Mouse (Mus musculus) kidney, embryonic 14.5 days (tissue): ENCODE results near the gene Ptpn4. TPM values are rescaled to one million over a fixed set of nuclear protein-coding genes. Genes with fewer than 3 reads are reported as not detected.
A peak's percentile ranks its signal among the peaks of the same experiment; 100 is the strongest.

ENCODE experiments used
- ATAC-seq: fragments of 200-750 bp; cut with Nextera tagmentation; 2 replicates; pipeline ENCODE4 v1.8.0; 2017; ENCODE audit warnings: moderate number of reproducible peaks, mild to moderate bottlenecking, moderate TSS enrichment, moderate library complexity; ENCODE audit not compliant: low FRiP score, low TSS enrichment
- H3K27ac ChIP-seq: fragments of 300-500 bp; sonication (generic); 2 replicates; pipeline ENCODE4 v1.5.1; 2014; ENCODE audit warnings: low read depth, mild to moderate bottlenecking, low read length, moderate library complexity, mixed read lengths
- H3K27me3 ChIP-seq: fragments of 300-500 bp; sonication (generic); 2 replicates; pipeline ENCODE4 v1.6.1; 2014; ENCODE audit warnings: mild to moderate bottlenecking, low read length; ENCODE audit not compliant: control insufficient read depth, insufficient read depth
- H3K36me3 ChIP-seq: fragments of 300-500 bp; sonication (generic); 2 replicates; pipeline ENCODE4 v1.6.1; 2014; ENCODE audit warnings: low read length, mixed read lengths; ENCODE audit not compliant: control insufficient read depth, insufficient read depth
- H3K4me1 ChIP-seq: fragments of 300-500 bp; sonication (generic); 2 replicates; pipeline ENCODE4 v1.6.1; 2014; ENCODE audit warnings: low read length, mixed read lengths; ENCODE audit not compliant: control insufficient read depth, insufficient read depth
- H3K4me2 ChIP-seq: fragments of 300-500 bp; sonication (generic); replicated peaks from 2 replicates; pipeline ENCODE4 v1.6.1; 2014; ENCODE audit warnings: low read depth, mild to moderate bottlenecking, low read length
- H3K4me3 ChIP-seq: fragments of 300-500 bp; sonication (generic); 2 replicates; pipeline ENCODE4 v1.5.1; 2014; ENCODE audit warnings: mild to moderate bottlenecking, low read length
- H3K9ac ChIP-seq: fragments of 300-500 bp; sonication (generic); 2 replicates; pipeline ENCODE4 v1.6.1; 2014; ENCODE audit warnings: low read depth, mild to moderate bottlenecking, low read length, moderate library complexity
- H3K9me3 ChIP-seq: fragments of 300-500 bp; sonication (generic); 2 replicates; pipeline ENCODE4 v1.6.1; 2016; ENCODE audit warnings: low read length; ENCODE audit not compliant: control insufficient read depth
- WGBS: fragments of 180-500 bp; shearing (Covaris S2); extraction: QIAGEN DNeasy Blood & Tissue Kit; methylation state at CpG from one replicate; pipeline ENCODE4 v1.1.7; 2014; 5-methylcytosine and 5-hydroxymethylcytosine counted together
- polyA plus RNA-seq: library from polyadenylated mRNA; unstranded; fragments of >200 nt; fragmentation: Nextera tagmentation; extraction: Ambion mirVana; gene quantifications from 2 replicates; pipeline ENCODE4 v1.2.1, GENCODE M21; 2014

Gene Ptpn4
- polyA plus RNA-seq, 1 experiment from 2014 or later = 13.5 TPM

- Histone ChIP-seq H3K4me1 (peaks cover 15% of the 10 kb centered on the region; the same call in 1 of the 2 replicates), H3K27me3 (no peaks in the 10 kb centered on the region), H3K9ac (no peak overlapping the region), H3K9me3 (no peaks in the 10 kb centered on the region), H3K36me3 (peaks cover 4% of the 10 kb centered on the region; the same call in 1 of the 2 replicates), H3K4me2 (no peak overlapping the region), H3K27ac (no peak overlapping the region), H3K4me3 (no peak overlapping the region)
- WGBS = 43% methylated on average over 2 of the region's 2 CpGs
- ATAC-seq = no peak
These were observed 197.4 kb downstream of the Ptpn4 start for GRCm38 (mm10) chr1:119640006-119640405.

DNA sequence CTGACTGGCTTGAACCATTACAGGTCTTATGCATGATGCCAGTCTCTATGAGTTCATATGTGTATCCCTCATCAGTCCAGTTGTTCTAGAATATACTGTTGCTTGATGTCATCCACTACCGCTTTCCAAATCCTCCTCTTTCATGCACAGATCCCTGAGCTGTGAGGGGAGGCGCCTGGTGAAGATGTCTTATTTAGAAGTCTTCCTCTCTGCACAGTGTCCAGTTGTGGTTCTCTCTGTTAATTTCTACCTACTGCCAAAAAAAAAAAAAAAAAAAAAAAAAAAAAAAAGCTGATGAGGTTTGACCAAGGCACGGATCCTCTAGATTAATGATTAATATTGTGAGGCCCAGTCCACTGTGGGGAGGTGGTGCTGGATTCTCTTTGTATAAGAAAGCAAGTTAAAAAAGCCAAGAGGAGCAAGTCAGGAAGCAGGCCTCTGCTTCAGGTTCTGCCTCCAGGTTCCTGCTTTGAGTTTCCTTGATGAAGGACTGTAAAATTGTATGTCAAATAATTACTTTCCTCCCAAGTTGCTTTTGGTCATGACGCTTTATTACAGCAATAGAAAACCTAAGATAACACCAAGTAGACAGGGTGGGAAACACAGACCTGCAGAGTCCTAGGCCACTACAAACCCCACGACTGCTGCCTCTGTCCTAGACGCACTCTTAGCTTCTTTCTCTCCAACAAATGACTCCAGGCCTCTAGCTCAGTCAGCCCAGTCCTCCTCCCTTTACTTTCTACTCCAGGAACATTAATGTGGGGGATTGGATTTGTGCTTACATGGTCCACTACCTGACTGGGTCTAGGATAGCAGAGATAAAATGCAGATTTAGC lies 200.0 kb downstream of the Ptpn4 start:
- Histone ChIP-seq H3K4me1 (peaks cover 12% of the 10 kb centered on the region; the same call in 1 of the 2 replicates), H3K27ac (peak overlapping the region; percentile 81), H3K9me3 (no peaks in the 10 kb centered on the region), H3K9ac (peak overlapping the region; percentile 7; the same call in 1 of the 2 replicates), H3K36me3 (peaks cover 6% of the 10 kb centered on the region; the same call in 1 of the 2 replicates), H3K4me2 (no peak overlapping the region), H3K4me3 (no peak overlapping the region), H3K27me3 (no peaks in the 10 kb centered on the region)
- peak; percentile 43; the same call in 1 of the 2 replicates for ATAC-seq
- WGBS = 73% methylated on average over 6 of the region's 6 CpGs

GRCm38 (mm10) chr1:119634746-119635145 lies 202.7 kb downstream of the Ptpn4 start:
- Histone ChIP-seq H3K4me1 (peaks cover 12% of the 10 kb centered on the region; the same call in 1 of the 2 replicates), H3K9me3 (no peaks in the 10 kb centered on the region), H3K4me3 (no peak overlapping the region), H3K36me3 (peaks cover 12% of the 10 kb centered on the region), H3K9ac (no peak overlapping the region), H3K4me2 (no peak overlapping the region), H3K27me3 (no peaks in the 10 kb centered on the region), H3K27ac (no peak overlapping the region)
- 55% methylated on average over 3 of the region's 3 CpGs for WGBS
- ATAC-seq = no peak

- H3K4me2 ChIP-seq = no peak overlapping the region
- H3K9me3 ChIP-seq = no peaks in the 10 kb centered on the region
- no peak overlapping the region for H3K27ac ChIP-seq
- WGBS = 56% methylated on average over 1 of the region's 1 CpGs
- H3K36me3 ChIP-seq = peaks cover 12% of the 10 kb centered on the region
- H3K27me3 ChIP-seq = no peaks in the 10 kb centered on the region
- H3K4me1 ChIP-seq = peaks cover 16% of the 10 kb centered on the region
- no peak overlapping the region for H3K9ac ChIP-seq
- H3K4me3 ChIP-seq = no peak overlapping the region
- no peak for ATAC-seq
These were observed 207.0 kb downstream of the Ptpn4 start for GRCm38 (mm10) chr1:119630428-119630827.

DNA sequence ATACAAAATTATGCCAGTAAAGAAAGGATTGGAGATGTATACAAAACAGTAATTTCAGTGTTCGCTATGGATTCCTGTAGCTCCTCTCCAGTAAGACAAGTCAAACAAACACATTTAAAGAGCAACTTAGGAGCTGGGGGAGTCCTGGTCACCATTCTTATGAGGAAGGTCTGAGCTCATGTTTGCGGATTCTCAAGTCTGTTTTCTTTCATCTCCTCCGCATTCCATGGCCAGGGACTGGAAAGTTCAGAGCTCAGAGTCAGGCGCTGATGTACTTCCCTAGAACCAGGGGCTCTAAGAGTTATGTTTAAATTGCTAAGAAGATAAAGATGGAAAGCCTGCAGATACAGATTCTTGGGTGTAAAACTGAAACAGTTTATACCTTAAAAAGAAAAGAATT lies 210.6 kb downstream of the Ptpn4 start:
- H3K27ac ChIP-seq = peak overlapping the region; percentile 67; the same call in 1 of the 2 replicates

DNA sequence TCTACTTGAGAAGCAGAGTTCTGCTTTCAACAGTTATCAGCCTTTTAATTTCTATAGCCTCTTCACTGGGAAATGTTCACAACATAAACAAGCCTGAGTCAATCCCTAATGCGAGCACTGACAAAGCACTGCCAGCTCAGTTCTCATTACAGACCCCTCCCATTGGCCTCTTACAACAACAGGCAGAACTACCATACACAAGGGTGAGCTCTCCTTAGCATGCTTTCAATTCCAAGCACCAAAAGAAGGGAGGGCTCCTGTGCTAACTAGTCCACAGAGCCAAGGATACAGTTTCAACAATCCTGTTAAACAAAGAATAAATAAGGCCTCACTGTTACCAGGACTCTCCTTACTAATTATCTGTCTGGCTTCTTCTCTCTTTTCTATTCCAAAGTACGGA lies 213.0 kb downstream of the Ptpn4 start:
- 0 out of 2 replicates have a peak, but pooled peaks have one; percentile 51 for ATAC-seq
- H3K9ac ChIP-seq = no peak overlapping the region
- no peak overlapping the region for H3K4me3 ChIP-seq
- H3K27me3 ChIP-seq = no peaks in the 10 kb centered on the region
- H3K9me3 ChIP-seq = no peaks in the 10 kb centered on the region
- WGBS = 49% methylated on average over 2 of the region's 2 CpGs
- H3K4me2 ChIP-seq = no peak overlapping the region
- peak overlapping the region; percentile 60; the same call in 1 of the 2 replicates for H3K27ac ChIP-seq
- H3K4me1 ChIP-seq = peaks cover 18% of the 10 kb centered on the region
- peaks cover 13% of the 10 kb centered on the region; the same call in 1 of the 2 replicates for H3K36me3 ChIP-seq

More for the DNA sequence above, 210.6 kb downstream of the Ptpn4 start:
- Histone ChIP-seq H3K4me2 (no peak overlapping the region), H3K4me3 (no peak overlapping the region), H3K27me3 (no peaks in the 10 kb centered on the region), H3K9ac (no peak overlapping the region), H3K9me3 (no peaks in the 10 kb centered on the region), H3K4me1 (peaks cover 20% of the 10 kb centered on the region), H3K36me3 (peaks cover 4% of the 10 kb centered on the region; the same call in 1 of the 2 replicates)
- WGBS = 26% methylated on average over 4 of the region's 4 CpGs
- peak; percentile 56; the same call in 1 of the 2 replicates for ATAC-seq

DNA sequence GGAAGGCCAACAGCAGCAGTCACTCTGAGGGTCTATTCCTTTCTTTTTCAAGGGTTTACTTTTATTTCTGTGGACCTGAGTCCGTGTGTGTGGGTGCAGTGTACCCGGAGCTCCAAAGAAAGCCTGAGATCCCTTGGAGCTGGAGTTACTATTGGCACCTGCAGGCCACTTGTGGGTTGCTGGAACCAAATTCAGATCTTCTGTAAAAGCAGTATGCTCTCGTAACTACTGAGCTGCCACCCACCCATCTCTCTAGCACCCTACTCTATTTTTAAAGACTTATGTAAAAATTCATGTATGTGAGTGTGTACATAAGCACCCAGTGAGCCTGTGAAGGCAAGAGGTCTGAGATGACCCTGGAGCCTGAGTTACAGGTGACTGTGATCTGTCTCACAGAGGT lies 232.0 kb downstream of the Ptpn4 start:
- Histone ChIP-seq H3K27me3 (no peaks in the 10 kb centered on the region), H3K27ac (no peak overlapping the region), H3K36me3 (peaks cover 25% of the 10 kb centered on the region; the same call in 1 of the 2 replicates), H3K4me2 (no peak overlapping the region), H3K4me1 (no peaks in the 10 kb centered on the region), H3K9me3 (no peaks in the 10 kb centered on the region), H3K4me3 (no peak overlapping the region), H3K9ac (no peak overlapping the region)
- no peak for ATAC-seq
- WGBS = 90% methylated on average over 3 of the region's 3 CpGs
